Mouse (Mus musculus) C2C12 (cell line): ENCODE data around the gene Sapcd1. TPM values are rescaled to one million over a fixed set of nuclear protein-coding genes. Genes with fewer than 3 reads are reported as not detected.

Experiments
- H3K27me3 ChIP-seq: one replicate; pipeline ENCODE4 v1.6.1; 2011; ENCODE audit not compliant: control insufficient read depth, insufficient read depth, insufficient read length
- H3K36me3 ChIP-seq: one replicate; pipeline ENCODE4 v1.6.1; 2011; ENCODE audit not compliant: control insufficient read depth, insufficient read depth
- H3K4me3 ChIP-seq: one replicate; pipeline ENCODE4 v1.5.1; 2011; ENCODE audit warnings: mild to moderate bottlenecking, control low read depth; ENCODE audit not compliant: poor library complexity, insufficient read depth, severe bottlenecking
- H3K79me2 ChIP-seq: one replicate; pipeline ENCODE4 v1.6.1; 2011; ENCODE audit not compliant: control insufficient read depth, insufficient read depth
- H3K79me3 ChIP-seq: one replicate; pipeline ENCODE4 v1.6.1; 2011; ENCODE audit warnings: low read depth, control low read depth
- H3ac ChIP-seq: one replicate; pipeline ENCODE3; 2011; ENCODE audit warnings: low read depth; ENCODE audit not compliant: control insufficient read depth, insufficient read length
- CEBPB ChIP-seq: IDR thresholded peaks from one replicate; pipeline ENCODE4 v1.6.1; 2011; ENCODE audit warnings: low read depth, mild to moderate bottlenecking, control low read depth, moderate library complexity
- CTCF ChIP-seq: IDR thresholded peaks from one replicate; pipeline ENCODE4 v1.5.1; 2011; ENCODE audit not compliant: control insufficient read depth, insufficient read depth, insufficient read length
- FOSL1 ChIP-seq: IDR thresholded peaks from one replicate; pipeline ENCODE4 v1.8.0; 2011; ENCODE audit warnings: mild to moderate bottlenecking, low read length; ENCODE audit not compliant: poor library complexity, insufficient read depth, severe bottlenecking
- MAX ChIP-seq: IDR thresholded peaks from one replicate; pipeline ENCODE4 v1.6.1; 2011; ENCODE audit warnings: mild to moderate bottlenecking, control low read depth
- MYOD1 ChIP-seq: IDR thresholded peaks from one replicate; pipeline ENCODE4 v1.6.1; 2011; ENCODE audit warnings: low read depth; ENCODE audit not compliant: control insufficient read depth, insufficient read length
- MYOG ChIP-seq: IDR thresholded peaks from one replicate; pipeline ENCODE4 v1.6.1; 2011; ENCODE audit not compliant: control insufficient read depth, insufficient read length; ENCODE audit errors: extremely low read depth
- USF1 ChIP-seq: IDR thresholded peaks from one replicate; pipeline ENCODE4 v1.6.1; 2011; ENCODE audit warnings: low read depth, mild to moderate bottlenecking, control low read depth, moderate library complexity
- polyA plus RNA-seq: library from polyadenylated mRNA; unstranded; fragments of >200 nt; fragmentation: generic; extraction: Trizol; gene quantifications from one replicate; pipeline ENCODE4 v1.2.1, GENCODE M21; 2012; ENCODE audit warnings: missing spikeins

Sapcd1 gene
- polyA plus RNA-seq, 1 experiment = 0.23 TPM

DNA sequence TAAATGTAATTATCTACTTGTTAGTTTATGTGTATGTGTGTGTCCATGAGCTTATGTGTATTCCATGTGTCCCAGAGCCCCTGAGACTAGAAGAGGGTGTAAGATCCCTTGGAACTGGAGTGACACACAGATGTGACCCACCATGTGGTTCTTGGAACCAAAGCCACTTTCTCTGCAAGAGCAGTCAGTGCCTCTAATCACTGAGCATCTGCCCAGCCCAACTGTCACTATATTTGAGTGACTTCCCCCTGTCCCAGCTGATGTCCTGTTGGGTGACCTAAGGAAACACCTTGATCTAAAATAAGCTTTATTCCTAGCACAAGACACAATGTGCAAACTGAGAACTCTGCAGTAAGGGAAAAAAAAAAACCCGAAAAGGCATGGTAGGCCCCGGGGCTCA lies 499 bp upstream of the Sapcd1 start:
- Histone ChIP-seq H3ac (no peak overlapping the region), H3K4me3 (no peak overlapping the region), H3K79me3 (no peaks in the 10 kb centered on the region), H3K27me3 (no peaks in the 10 kb centered on the region), H3K36me3 (no peaks in the 10 kb centered on the region), H3K79me2 (no peaks in the 10 kb centered on the region)
- TF ChIP-seq MYOD1 (no peak), MAX (no peak), CTCF (no peak), CEBPB (no peak), USF1 (no peak), FOSL1 (no peak), MYOG (no peak)

- Histone ChIP-seq H3K36me3 (no peaks in the 10 kb centered on the region), H3K79me3 (no peaks in the 10 kb centered on the region), H3K4me3 (no peak overlapping the region), H3K79me2 (no peaks in the 10 kb centered on the region), H3ac (no peak overlapping the region), H3K27me3 (no peaks in the 10 kb centered on the region)
- TF ChIP-seq FOSL1 = no peak
- no peak for TF ChIP-seq CTCF
- no peak for TF ChIP-seq CEBPB
- TF ChIP-seq USF1 = no peak
- no peak for TF ChIP-seq MYOG
- TF ChIP-seq MAX = no peak
- TF ChIP-seq MYOD1 = no peak
Observed at GRCm38 (mm10) chr17:35026206-35026605, 1.6 kb downstream of the Sapcd1 start.

DNA sequence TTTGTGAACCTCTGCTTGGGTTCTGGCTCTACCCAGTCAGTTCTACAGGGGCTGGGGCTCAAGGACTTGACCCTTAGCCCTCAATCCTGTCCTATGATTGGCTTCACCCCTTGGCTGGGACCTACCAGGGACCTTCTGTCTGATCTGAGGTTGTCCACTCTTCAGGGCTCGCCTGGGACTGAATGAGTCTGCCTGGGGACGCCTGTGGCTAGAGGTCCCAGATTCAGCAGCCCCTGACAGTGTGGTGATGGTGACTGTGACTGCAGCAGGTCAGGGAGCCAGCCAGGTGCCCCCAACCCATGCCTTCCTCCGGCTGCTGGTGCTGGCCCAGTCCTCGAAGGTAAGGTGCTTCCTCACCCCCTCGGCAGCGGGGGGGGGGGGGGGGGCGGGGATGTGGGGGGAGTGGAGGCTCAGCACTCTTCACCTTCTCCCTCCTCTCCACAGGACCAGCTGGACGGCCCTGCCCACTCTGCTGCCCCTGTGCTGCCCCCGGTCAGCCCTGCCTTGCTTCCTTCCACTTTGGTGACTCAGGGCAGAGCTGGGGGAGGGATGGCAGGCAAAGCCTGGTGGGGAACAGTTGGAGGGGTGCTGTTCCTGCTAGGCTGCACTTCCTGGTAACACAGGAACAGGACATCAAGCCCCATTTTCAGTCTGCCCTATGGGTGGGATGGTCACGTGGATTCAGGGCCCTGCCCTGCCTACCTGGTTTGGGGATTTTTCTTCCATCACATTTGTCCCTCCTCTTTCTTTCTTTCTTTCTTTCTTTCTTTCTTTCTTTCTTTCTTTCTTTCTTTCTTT lies 2.9 kb downstream of the Sapcd1 start:
- H3K27me3 ChIP-seq = no peaks in the 10 kb centered on the region
- no peaks in the 10 kb centered on the region for H3K79me2 ChIP-seq
- H3K79me3 ChIP-seq = no peaks in the 10 kb centered on the region
- no peak overlapping the region for H3ac ChIP-seq
- H3K4me3 ChIP-seq = no peak overlapping the region
- H3K36me3 ChIP-seq = no peaks in the 10 kb centered on the region
- no peak for TF ChIP-seq MAX
- TF ChIP-seq CTCF = no peak
- no peak for TF ChIP-seq MYOD1
- TF ChIP-seq FOSL1 = no peak
- TF ChIP-seq USF1 = no peak
- no peak for TF ChIP-seq MYOG
- no peak for TF ChIP-seq CEBPB

- TF ChIP-seq MYOD1 = no peak
- no peak for TF ChIP-seq CEBPB
- no peak for TF ChIP-seq FOSL1
- TF ChIP-seq CTCF = no peak
- no peak for TF ChIP-seq USF1
- TF ChIP-seq MAX = no peak
- no peak for TF ChIP-seq MYOG
- H3K36me3 ChIP-seq = no peaks in the 10 kb centered on the region
- H3ac ChIP-seq = no peak overlapping the region
- no peaks in the 10 kb centered on the region for H3K79me3 ChIP-seq
- no peaks in the 10 kb centered on the region for H3K79me2 ChIP-seq
- H3K4me3 ChIP-seq = no peak overlapping the region
- H3K27me3 ChIP-seq = no peaks in the 10 kb centered on the region
Observed at GRCm38 (mm10) chr17:35024261-35024660, 3.6 kb downstream of the Sapcd1 start.

- Histone ChIP-seq H3K4me3 (no peak overlapping the region), H3K36me3 (no peaks in the 10 kb centered on the region), H3K79me2 (no peaks in the 10 kb centered on the region), H3K79me3 (no peaks in the 10 kb centered on the region), H3ac (no peak overlapping the region), H3K27me3 (no peaks in the 10 kb centered on the region)
- no peak for TF ChIP-seq MAX
- TF ChIP-seq CTCF = no peak
- TF ChIP-seq USF1 = no peak
- no peak for TF ChIP-seq FOSL1
- TF ChIP-seq MYOD1 = no peak
- no peak for TF ChIP-seq MYOG
- no peak for TF ChIP-seq CEBPB
Observed at GRCm38 (mm10) chr17:35023756-35024155, 4.1 kb downstream of the Sapcd1 start.

DNA sequence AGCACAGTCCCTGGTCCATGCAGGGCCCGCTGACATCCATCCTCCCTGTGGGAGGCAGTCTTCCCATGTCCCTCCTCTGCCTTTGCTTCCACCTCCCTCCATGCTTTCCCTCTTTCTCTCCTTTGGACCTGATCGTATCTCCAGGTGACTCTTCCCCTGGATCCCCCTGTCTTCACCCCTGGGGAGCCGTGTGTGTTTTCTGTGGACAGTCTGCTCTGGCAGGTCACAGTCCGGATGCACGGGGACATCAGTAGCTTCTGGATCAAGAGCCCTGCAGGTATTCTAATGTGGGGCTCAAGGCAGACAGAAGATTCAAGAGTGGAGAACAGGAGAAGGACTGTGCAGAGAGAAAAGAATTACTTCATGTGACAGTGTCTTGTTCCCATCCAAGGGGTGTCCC lies 4.6 kb downstream of the Sapcd1 start:
- no peak for TF ChIP-seq FOSL1
- no peak for TF ChIP-seq USF1
- TF ChIP-seq MAX = no peak
- no peak for TF ChIP-seq CTCF
- TF ChIP-seq MYOG = no peak
- no peak for TF ChIP-seq MYOD1
- no peak for TF ChIP-seq CEBPB

More for the DNA sequence above, 4.6 kb downstream of the Sapcd1 start:
- H3K36me3 ChIP-seq = no peaks in the 10 kb centered on the region
- H3K79me3 ChIP-seq = no peaks in the 10 kb centered on the region
- H3K27me3 ChIP-seq = no peaks in the 10 kb centered on the region
- no peaks in the 10 kb centered on the region for H3K79me2 ChIP-seq
- H3ac ChIP-seq = no peak overlapping the region
- no peak overlapping the region for H3K4me3 ChIP-seq
